In the genomic region with DNA sequence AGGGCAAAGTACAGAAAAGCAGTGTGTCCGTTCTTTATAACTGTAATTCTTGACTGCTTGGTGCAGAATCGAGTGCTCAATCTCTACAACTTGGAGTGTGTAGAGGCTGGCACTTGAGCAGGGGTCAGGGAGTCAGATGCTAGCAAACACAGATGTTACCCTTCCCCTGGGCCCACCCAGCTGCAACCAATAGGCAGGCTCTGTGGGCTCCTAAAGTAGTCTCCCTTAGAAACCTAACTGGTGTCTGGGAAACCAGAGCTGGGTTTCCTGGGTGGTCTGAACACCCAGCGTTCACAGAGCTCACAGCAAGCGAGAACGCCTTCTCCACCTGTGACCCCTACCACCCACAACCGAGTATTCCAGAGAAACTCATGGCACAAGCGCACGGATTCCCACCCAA, we compare ENCODE assay signal across 9 mouse cellular contexts. TPM values are rescaled to one million over a fixed set of nuclear protein-coding genes. Genes with fewer than 3 reads are reported as not detected.
A peak's percentile ranks its signal among the peaks of the same experiment; 100 is the strongest.
DNase-seq lines count a peak whose midpoint lies in the region; ATAC-seq and TF ChIP-seq lines count a peak whose summit lies in the region.
"Had no signal": no experiment of that assay in that cellular context is flagged by ENCODE, and none has a peak within 500 bp of the region (broad histone marks: within the 10 kb centered on the region; RNA-seq: fewer than 3 reads in every experiment).

No protein-coding gene starts in this region.

- peaks cover 9% of the 10 kb centered on the region; the same call in 1 of the 2 replicates for H3K4me1 ChIP-seq in embryonic fibroblast, embryonic 13.5 days (ENCODE audit: control insufficient read depth, insufficient read depth, low read length)
- H3K4me1 ChIP-seq in intestine, embryonic 16.5 days (ENCODE audit: control insufficient read depth, insufficient read depth, low read length), result peaks cover 18% of the 10 kb centered on the region
- peaks cover 15% of the 10 kb centered on the region; the same call in 1 of the 2 replicates for H3K4me1 ChIP-seq in neural tube, embryonic 15.5 days

- peak overlapping the region; percentile 89 for H3K4me3 ChIP-seq in layer of hippocampus, adult 2 months
- H3K4me3 ChIP-seq in embryonic fibroblast, embryonic 13.5 days (ENCODE audit: insufficient read depth, low read length), result peak overlapping the region; percentile 50
- peak overlapping the region; percentile 71 for H3K4me3 ChIP-seq in intestine, embryonic 16.5 days (ENCODE audit: low read length)
- peak overlapping the region; percentile 67 for H3K4me3 ChIP-seq in neural tube, embryonic 15.5 days (replicated peaks)

- peak overlapping the region; percentile 73 for H3K9ac ChIP-seq in intestine, embryonic 16.5 days (ENCODE audit: low read depth, low read length)
- H3K9ac ChIP-seq in neural tube, embryonic 15.5 days (replicated peaks), result 0 out of 2 replicates have a peak overlapping the region, but pooled peaks have one; percentile 3

- H3K27ac ChIP-seq in layer of hippocampus, adult 2 months, result peak overlapping the region; percentile 95
- no peak overlapping the region for H3K27ac ChIP-seq in embryonic fibroblast, embryonic 13.5 days (ENCODE audit: insufficient read depth, low read length)
- H3K27ac ChIP-seq in intestine, embryonic 16.5 days (ENCODE audit: low read length), result peak overlapping the region; percentile 82
- H3K27ac ChIP-seq in neural tube, embryonic 15.5 days (replicated peaks), result peak overlapping the region; percentile 74; the same call in 1 of the 2 replicates
- H3K27ac ChIP-seq: macrophage had no signal

- TF ChIP-seq CTCF in layer of hippocampus, adult 2 months (conservative IDR thresholded peaks at IDR 0.05), result no peak
- no peak for TF ChIP-seq CTCF in embryonic fibroblast, embryonic 13.5 days (IDR thresholded peaks at IDR 0.05; ENCODE audit: borderline replicate concordance, insufficient read depth, low read length)

- DNase-seq in layer of hippocampus, adult 2 months (ENCODE audit: low spot score in 2 of 2), result no peak
- DNase-seq in layer of hippocampus, adult 11-12 months (ENCODE audit: low spot score), result no peak
- DNase-seq in spleen, postnatal 10 days (ENCODE audit: low spot score in 2 of 2), result no peak
- DNase-seq in frontal cortex, adult 2 months (ENCODE audit: extremely low spot score in 1 of 2, low spot score in 1 of 2), result no peak
- no peak for DNase-seq in gastrocnemius, postnatal 14 days

- no peaks in the 10 kb centered on the region for H3K36me3 ChIP-seq in intestine, embryonic 16.5 days (ENCODE audit: control insufficient read depth, insufficient read depth, low read length)
- H3K36me3 ChIP-seq in neural tube, embryonic 15.5 days, result no peaks in the 10 kb centered on the region

- no peak for ATAC-seq in intestine, embryonic 16.5 days
- no peak for ATAC-seq in neural tube, embryonic 15.5 days (ENCODE audit: low FRiP score)

- TF ChIP-seq POLR2A in embryonic fibroblast, embryonic 13.5 days (IDR thresholded peaks at IDR 0.05; ENCODE audit: low read depth, low read length), result no peak

- no peaks in the 10 kb centered on the region for H3K9me3 ChIP-seq in intestine, embryonic 16.5 days (ENCODE audit: control insufficient read depth, low read length)
- H3K9me3 ChIP-seq in neural tube, embryonic 15.5 days (replicated peaks), result no peaks in the 10 kb centered on the region

- H3K4me2 ChIP-seq in intestine, embryonic 16.5 days (ENCODE audit: low read depth, low read length), result peak overlapping the region; percentile 94
- H3K4me2 ChIP-seq in neural tube, embryonic 15.5 days, result peak overlapping the region; percentile 93

- H3K27me3 ChIP-seq in intestine, embryonic 16.5 days (replicated peaks; ENCODE audit: control insufficient read depth, insufficient read depth, low read length), result no peaks in the 10 kb centered on the region
- 0 out of 2 replicates have a peak, but pooled peaks cover 5% of the 10 kb centered on the region for H3K27me3 ChIP-seq in neural tube, embryonic 15.5 days (replicated peaks)

- 15% methylated on average over 8 of the region's 8 CpGs for WGBS in intestine, embryonic 16.5 days
- 24% methylated on average over 8 of the region's 8 CpGs for WGBS in neural tube, embryonic 15.5 days

- intact Hi-C loops in gastrocnemius, postnatal 14 days (cut with DNase I; ENCODE audit: low total_unique reads), result no loop called here

RNA-seq across cellular contexts. Expression of a gene that starts 1.1 kb away (rescaled TPM):
- total RNA-seq in layer of hippocampus, adult 2 months (2021), result 100 to 1,000 TPM; 103 to 110 TPM
- 16.7 and 24.9 TPM in 2 replicates for polyA plus RNA-seq in embryonic fibroblast, embryonic 13.5 days (2011; ENCODE audit: insufficient read length, low read depth, missing spikeins)
- 14.2 and 15.1 TPM in 2 replicates for polyA plus RNA-seq in intestine, embryonic 16.5 days (2015; fragmentation: Nextera tagmentation; extraction: Ambion mirVana)
- 30.7 and 31.0 TPM in 2 replicates for polyA plus RNA-seq in neural tube, embryonic 15.5 days (2015; fragmentation: Nextera tagmentation; extraction: Ambion mirVana)
- 10.6 and 27.2 TPM in 2 replicates for polyA plus RNA-seq in frontal cortex, adult 2 months (2012; rRNA removed)
- 1 to 10 TPM; 3.8 to 4.6 TPM for total RNA-seq in gastrocnemius, postnatal 14 days (2021)
- polyA plus RNA-seq: macrophage had no signal

RNA-seq across cellular contexts. Expression of a gene that starts 57.7 kb away (rescaled TPM):
- total RNA-seq in layer of hippocampus, adult 2 months (2021), result 10 to 100 TPM; 21.5 to 22.5 TPM
- polyA plus RNA-seq in embryonic fibroblast, embryonic 13.5 days (2011; ENCODE audit: insufficient read length, low read depth, missing spikeins), result 16.7 and 18.8 TPM in 2 replicates
- polyA plus RNA-seq in intestine, embryonic 16.5 days (2015; fragmentation: Nextera tagmentation; extraction: Ambion mirVana), result 29.7 and 30.8 TPM in 2 replicates
- 26.7 and 27.9 TPM in 2 replicates for polyA plus RNA-seq in neural tube, embryonic 15.5 days (2015; fragmentation: Nextera tagmentation; extraction: Ambion mirVana)
- 21.1 and 22.4 TPM in 2 replicates for polyA plus RNA-seq in frontal cortex, adult 2 months (2012; rRNA removed)
- 1 to 10 TPM; 3.6 to 4.5 TPM for total RNA-seq in gastrocnemius, postnatal 14 days (2021)

RNA-seq across cellular contexts. Expression of a gene that starts 57.8 kb away (rescaled TPM):
- total RNA-seq in layer of hippocampus, adult 2 months (2021), result 10 to 100 TPM; 50.0 to 50.4 TPM
- 22.7 and 29.5 TPM in 2 replicates for polyA plus RNA-seq in embryonic fibroblast, embryonic 13.5 days (2011; ENCODE audit: insufficient read length, low read depth, missing spikeins)
- 17.2 and 17.8 TPM in 2 replicates for polyA plus RNA-seq in intestine, embryonic 16.5 days (2015; fragmentation: Nextera tagmentation; extraction: Ambion mirVana)
- 55.7 and 71.9 TPM in 2 replicates for polyA plus RNA-seq in neural tube, embryonic 15.5 days (2015; fragmentation: Nextera tagmentation; extraction: Ambion mirVana)
- polyA plus RNA-seq in frontal cortex, adult 2 months (2012; rRNA removed), result 55.8 and 61.4 TPM in 2 replicates
- 10 to 100 TPM; 13.4 to 14.2 TPM for total RNA-seq in gastrocnemius, postnatal 14 days (2021)
